Mouse (Mus musculus) embryonic fibroblast, embryonic 13.5 days (primary cell): ENCODE results near the gene Cfap46.

ENCODE experiments used
- CTCF ChIP-seq: IDR thresholded peaks from 2 replicates; pipeline ENCODE4 v1.5.1; 2011; ENCODE audit warnings: mild to moderate bottlenecking, control low read depth, low read length, moderate library complexity, borderline replicate concordance; ENCODE audit not compliant: insufficient read depth
- POLR2A ChIP-seq: IDR thresholded peaks from 2 replicates; pipeline ENCODE4 v1.6.1; 2011; ENCODE audit warnings: low read depth, mild to moderate bottlenecking, control low read depth, low read length, moderate library complexity

GRCm38 (mm10) chr7:139701651-139702301, 18.2 kb upstream of the Cfap46 start:
- TF ChIP-seq POLR2A = no peak
- TF ChIP-seq CTCF = no peak
